Mouse (Mus musculus) stomach, postnatal 0 days (tissue): Measurements from ENCODE around the gene Ppp2r2c. TPM values are rescaled to one million over a fixed set of nuclear protein-coding genes. Genes with fewer than 3 reads are reported as not detected.
A peak's percentile ranks its signal among the peaks of the same experiment; 100 is the strongest.

Experiments used
- ATAC-seq: fragments of 200-750 bp; cut with Nextera tagmentation; 2 replicates; pipeline ENCODE4 v1.8.0; 2017; ENCODE audit not compliant: low FRiP score, low TSS enrichment
- DNase-seq: peaks from one replicate; pipeline ENCODE4 v3.0.0-alpha.2; 2016; ENCODE audit warnings: low spot score
- H3K27ac ChIP-seq: fragments of 300-500 bp; sonication (generic); replicated peaks from 2 replicates; pipeline ENCODE4 v1.5.1; 2014; ENCODE audit warnings: mild to moderate bottlenecking, control low read depth
- H3K27me3 ChIP-seq: fragments of 300-500 bp; sonication (generic); 2 replicates; pipeline ENCODE4 v1.6.1; 2014; ENCODE audit warnings: low read length; ENCODE audit not compliant: control insufficient read depth, insufficient read depth
- H3K36me3 ChIP-seq: fragments of 300-500 bp; sonication (generic); 2 replicates; pipeline ENCODE4 v1.6.1; 2014; ENCODE audit warnings: low read length, mixed read lengths; ENCODE audit not compliant: control insufficient read depth, insufficient read depth
- H3K4me1 ChIP-seq: fragments of 300-500 bp; sonication (generic); replicated peaks from 2 replicates; pipeline ENCODE4 v1.6.1; 2014; ENCODE audit warnings: antibody characterized with exemption; ENCODE audit not compliant: control insufficient read depth, insufficient read depth
- H3K4me2 ChIP-seq: fragments of 300-500 bp; sonication (generic); replicated peaks from 2 replicates; pipeline ENCODE4 v1.6.1; 2014; ENCODE audit warnings: low read depth, mild to moderate bottlenecking, control low read depth, moderate library complexity
- H3K4me3 ChIP-seq: fragments of 300-500 bp; sonication (generic); 2 replicates; pipeline ENCODE4 v1.5.1; 2014; ENCODE audit warnings: low read depth, low read length, control low read depth
- H3K9ac ChIP-seq: fragments of 300-500 bp; sonication (generic); 2 replicates; pipeline ENCODE4 v1.6.1; 2014; ENCODE audit warnings: mild to moderate bottlenecking, low read length, control low read depth, mixed read lengths
- H3K9me3 ChIP-seq: fragments of 300-500 bp; sonication (generic); 2 replicates; pipeline ENCODE4 v1.6.1; 2016; ENCODE audit warnings: low read length; ENCODE audit not compliant: control insufficient read depth
- CTCF ChIP-seq: IDR thresholded peaks from 2 replicates; pipeline ENCODE4 v1.5.1; 2016; ENCODE audit warnings: antibody characterized with exemption, low read depth, mild to moderate bottlenecking, moderate library complexity
- EP300 ChIP-seq: optimal IDR thresholded peaks from 2 replicates; pipeline ENCODE3; 2016; ENCODE audit warnings: antibody characterized with exemption
- WGBS: fragments of 180-500 bp; shearing (Covaris S2); extraction: QIAGEN DNeasy Blood & Tissue Kit; methylation state at CpG from one replicate; pipeline ENCODE4 v1.1.7; 2014; 5-methylcytosine and 5-hydroxymethylcytosine counted together
- polyA plus RNA-seq: library from polyadenylated mRNA; unstranded; fragments of >200 nt; fragmentation: Nextera tagmentation; extraction: Ambion mirVana; gene quantifications from 2 replicates; pipeline ENCODE4 v1.2.1, GENCODE M21; 2015

Ppp2r2c gene
- polyA plus RNA-seq, 1 experiment from 2014 or later: 0.93 TPM

DNA sequence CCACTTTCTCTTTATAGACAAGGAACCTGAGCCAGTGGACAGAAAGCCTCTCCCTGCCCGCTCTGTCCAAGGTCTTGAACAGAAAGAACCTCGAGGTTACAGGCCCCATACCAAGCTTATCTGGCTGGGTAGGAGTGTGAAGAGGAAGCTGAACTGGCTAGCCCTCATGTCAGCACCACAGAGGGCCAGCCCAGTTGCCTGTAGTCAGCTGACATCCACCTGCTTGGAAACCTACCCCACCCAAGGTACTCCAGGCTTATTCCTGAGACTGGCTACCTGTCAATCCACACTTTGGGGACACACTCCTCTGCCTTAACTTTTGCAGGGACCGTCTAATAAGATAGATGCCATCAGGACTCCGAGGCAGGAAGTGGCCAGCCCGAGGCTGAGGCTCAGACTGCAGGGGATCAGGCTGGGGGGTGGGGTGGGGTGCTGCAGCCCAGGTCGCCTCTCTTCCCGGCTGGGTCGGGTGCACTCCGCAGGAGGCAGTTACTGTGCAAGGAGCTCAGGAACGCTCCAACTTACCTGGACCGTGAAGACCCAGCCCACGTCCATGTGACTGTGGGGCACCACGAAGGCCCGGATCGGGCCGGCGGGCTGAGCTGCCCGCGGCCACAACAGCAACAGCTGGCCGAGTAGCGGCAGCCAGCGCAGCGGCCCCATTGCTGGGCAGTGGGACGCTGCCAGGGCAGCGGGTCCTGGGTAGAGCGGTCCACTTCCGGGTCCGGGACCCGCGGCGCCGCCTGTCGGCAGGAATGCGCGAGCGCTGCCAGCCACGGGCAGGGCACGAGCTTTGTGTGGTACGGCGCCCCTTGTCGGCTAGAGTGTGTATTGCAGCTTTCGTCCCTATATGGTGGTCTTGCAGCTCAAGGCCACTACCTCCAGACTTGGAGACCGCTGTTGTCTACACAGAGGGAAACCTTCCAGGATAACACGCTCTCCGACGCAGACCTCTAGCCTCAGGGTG lies 38.1 kb upstream of the Ppp2r2c start, which contains the start of gene Man2b2:
TSS of gene Man2b2 (minus strand) at position 741 of the 967 bp plus-strand sequence.
- 0 out of 2 replicates have a peak, but pooled peaks cover 2% of the 10 kb centered on the region for H3K4me1 ChIP-seq
- WGBS: 2% methylated on average over 46 of the region's 46 CpGs
- H3K4me2 ChIP-seq: peak within 1 kb of the TSS; percentile 94
- TF ChIP-seq EP300: no peak
- TF ChIP-seq CTCF: peak; percentile 100
- H3K27me3 ChIP-seq: no peaks in the 10 kb centered on the region
- peak within 1 kb of the TSS; percentile 70 for H3K4me3 ChIP-seq
- DNase-seq (peak; percentile 94), ATAC-seq (peak; percentile 93)
- H3K9ac ChIP-seq: peak within 1 kb of the TSS; percentile 76
- peak within 1 kb of the TSS; percentile 53; the same call in 1 of the 2 replicates for H3K27ac ChIP-seq
- H3K9me3 ChIP-seq: no peaks in the 10 kb centered on the region
- peaks cover 3% of the 10 kb centered on the region; the same call in 1 of the 2 replicates for H3K36me3 ChIP-seq

DNA sequence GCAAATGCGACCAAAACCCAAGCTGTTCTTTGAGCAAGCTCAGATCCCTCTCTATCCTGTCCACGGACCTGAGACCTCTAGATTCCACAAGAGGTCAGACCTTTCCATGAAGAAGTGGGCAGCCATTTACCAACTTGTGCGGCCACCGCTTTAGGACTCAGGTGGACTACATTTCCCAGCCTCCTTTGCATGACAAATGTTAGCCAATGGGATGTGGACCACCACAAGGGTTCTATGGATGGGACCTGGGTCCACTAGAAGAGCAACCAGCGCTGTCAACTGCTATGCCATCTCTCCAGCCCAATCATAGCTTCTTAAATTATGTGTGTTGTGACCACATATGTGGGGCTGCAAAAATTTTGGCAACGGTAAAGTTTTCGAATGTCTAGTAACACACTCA lies 37.0 kb upstream of the Ppp2r2c start:
- no peak overlapping the region for H3K9ac ChIP-seq
- no peaks in the 10 kb centered on the region for H3K9me3 ChIP-seq
- no peak overlapping the region for H3K4me2 ChIP-seq
- no peak overlapping the region for H3K27ac ChIP-seq
- ATAC-seq (no peak), DNase-seq (no peak)
- H3K36me3 ChIP-seq: peaks cover 3% of the 10 kb centered on the region; the same call in 1 of the 2 replicates
- 0 out of 2 replicates have a peak, but pooled peaks cover 2% of the 10 kb centered on the region for H3K4me1 ChIP-seq
- no peaks in the 10 kb centered on the region for H3K27me3 ChIP-seq
- TF ChIP-seq EP300 (no peak), CTCF (no peak)
- 57% methylated on average over 7 of the region's 7 CpGs for WGBS
- H3K4me3 ChIP-seq: no peak overlapping the region

DNA sequence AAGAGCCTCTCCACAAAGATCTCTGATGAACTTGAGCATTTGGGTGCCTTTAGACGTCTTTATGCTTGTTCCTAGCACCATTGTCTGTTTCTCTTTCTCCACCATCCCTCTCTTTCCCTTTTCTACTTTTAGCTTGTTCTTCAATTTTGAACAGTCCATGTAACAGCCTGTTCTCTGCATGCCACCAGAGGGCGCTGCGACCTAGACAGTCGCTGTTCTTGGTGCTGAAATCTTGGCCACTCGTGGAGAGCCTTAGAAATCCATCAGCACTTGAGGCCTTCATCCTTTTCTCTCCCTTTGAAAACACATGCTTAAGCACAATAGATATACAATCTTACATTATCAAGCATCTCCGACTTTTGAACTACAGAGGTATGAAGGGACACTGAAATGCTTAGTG lies 32.4 kb upstream of the Ppp2r2c start:
- DNase-seq (peak; percentile 75), ATAC-seq (0 out of 2 replicates have a peak, but pooled peaks have one; percentile 53)
- Histone ChIP-seq H3K27me3 (no peaks in the 10 kb centered on the region), H3K36me3 (no peaks in the 10 kb centered on the region), H3K4me2 (no peak overlapping the region), H3K9ac (no peak overlapping the region), H3K9me3 (no peaks in the 10 kb centered on the region), H3K4me1 (no peaks in the 10 kb centered on the region), H3K27ac (no peak overlapping the region), H3K4me3 (no peak overlapping the region)
- 2% methylated on average over 6 of the region's 6 CpGs for WGBS
- peak; percentile 97 for TF ChIP-seq CTCF
- no peak for TF ChIP-seq EP300

DNA sequence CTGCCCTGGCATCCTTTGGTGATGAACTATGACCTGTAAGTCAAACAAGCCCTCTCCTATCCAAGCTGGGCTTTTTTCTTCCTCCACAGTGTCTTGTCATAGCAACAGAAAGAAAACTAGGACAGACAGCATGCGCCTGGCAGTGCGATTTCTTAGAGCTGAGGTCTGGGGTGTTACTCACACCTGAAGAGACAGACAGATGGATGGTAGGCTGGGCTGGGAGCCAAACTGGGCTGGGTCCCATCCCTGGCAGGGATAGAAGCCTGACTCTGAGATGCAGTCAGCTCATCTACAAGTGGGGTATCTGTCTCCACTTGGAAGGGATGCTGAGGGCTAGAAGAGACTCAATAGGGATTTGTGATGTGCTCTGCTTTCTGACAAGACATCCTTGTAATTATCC lies 29.3 kb upstream of the Ppp2r2c start:
- Histone ChIP-seq H3K27ac (no peak overlapping the region), H3K9ac (no peak overlapping the region), H3K27me3 (no peaks in the 10 kb centered on the region), H3K4me3 (no peak overlapping the region), H3K4me1 (no peaks in the 10 kb centered on the region), H3K9me3 (no peaks in the 10 kb centered on the region), H3K4me2 (no peak overlapping the region), H3K36me3 (no peaks in the 10 kb centered on the region)
- WGBS: 74% methylated on average over 2 of the region's 2 CpGs
- no peak for TF ChIP-seq CTCF
- TF ChIP-seq EP300: no peak
- ATAC-seq (no peak), DNase-seq (no peak)

DNA sequence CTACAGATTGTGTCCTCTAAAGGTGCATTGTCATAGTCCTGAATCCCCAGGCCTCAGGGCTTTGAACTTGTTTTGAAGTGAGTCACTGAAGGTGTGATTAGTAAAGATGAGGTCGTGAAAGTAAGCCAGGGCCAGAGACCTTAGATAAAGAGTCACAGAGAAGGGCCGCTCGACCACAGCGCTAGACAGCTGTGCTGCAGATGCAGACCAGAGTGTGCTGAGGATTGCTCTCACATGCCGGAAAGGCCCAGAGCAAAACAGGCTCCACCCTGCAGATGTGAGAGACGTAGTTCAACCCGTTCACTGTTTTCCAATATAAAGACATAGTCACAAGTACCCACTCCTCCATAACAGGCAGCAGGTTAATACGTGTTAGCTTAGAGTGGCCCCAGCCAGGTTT lies 28.7 kb upstream of the Ppp2r2c start:
- no peak for DNase-seq
- no peak for TF ChIP-seq EP300
- TF ChIP-seq CTCF: no peak
- Histone ChIP-seq H3K27ac (no peak overlapping the region), H3K9ac (no peak overlapping the region), H3K36me3 (no peaks in the 10 kb centered on the region), H3K9me3 (no peaks in the 10 kb centered on the region), H3K4me1 (no peaks in the 10 kb centered on the region), H3K4me3 (no peak overlapping the region), H3K4me2 (no peak overlapping the region), H3K27me3 (no peaks in the 10 kb centered on the region)
- ATAC-seq: no peak
- WGBS: 58% methylated on average over 8 of the region's 8 CpGs

DNA sequence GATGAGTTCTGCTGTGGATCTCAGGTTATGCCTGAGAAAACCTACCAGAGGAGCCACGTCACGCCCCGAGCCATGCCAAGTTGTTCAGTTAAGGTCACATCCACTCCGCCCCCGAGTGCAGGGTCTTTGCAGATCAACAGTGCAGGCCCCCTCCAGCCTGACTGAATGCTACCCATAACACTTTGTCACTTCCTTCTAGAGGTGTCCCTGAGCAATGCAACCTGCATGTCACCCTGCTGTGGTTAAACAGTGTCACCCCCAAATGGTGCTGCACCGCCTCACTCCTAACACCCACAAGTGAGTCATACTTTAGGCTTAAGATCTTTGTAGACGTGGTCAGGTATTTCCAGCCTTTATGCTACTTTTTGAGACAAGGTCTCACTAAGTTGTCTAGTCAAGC lies 28.2 kb upstream of the Ppp2r2c start:
- TF ChIP-seq EP300 (no peak), CTCF (no peak)
- no peaks in the 10 kb centered on the region for H3K9me3 ChIP-seq
- H3K4me1 ChIP-seq: no peaks in the 10 kb centered on the region
- no peak overlapping the region for H3K9ac ChIP-seq
- 74% methylated on average over 7 of the region's 7 CpGs for WGBS
- no peaks in the 10 kb centered on the region for H3K27me3 ChIP-seq
- no peak overlapping the region for H3K4me3 ChIP-seq
- no peak overlapping the region for H3K27ac ChIP-seq
- ATAC-seq (no peak), DNase-seq (no peak)
- no peaks in the 10 kb centered on the region for H3K36me3 ChIP-seq
- H3K4me2 ChIP-seq: no peak overlapping the region
